Mouse (Mus musculus): ENCODE results near the gene Klf7. TPM values are rescaled to one million over a fixed set of nuclear protein-coding genes. Genes with fewer than 3 reads are reported as not detected.

Klf7 gene
- polyA plus RNA-seq, 1 experiment: 4.2 TPM

GRCm38 (mm10) chr1:64060116-64060515 is 62.0 kb downstream of the Klf7 start:
- no peak overlapping the region for H3ac ChIP-seq (ENCODE audit: control insufficient read depth, insufficient read length, low read depth)
- H3K36me3 ChIP-seq (ENCODE audit: control insufficient read depth, insufficient read depth): peaks cover 42% of the 10 kb centered on the region
- no peaks in the 10 kb centered on the region for H3K27me3 ChIP-seq (ENCODE audit: control insufficient read depth, insufficient read depth, insufficient read length)
- H3K79me2 ChIP-seq (ENCODE audit: control insufficient read depth, insufficient read depth): peaks cover 80% of the 10 kb centered on the region
- H3K79me3 ChIP-seq (ENCODE audit: low read depth): peaks cover 33% of the 10 kb centered on the region
- TF ChIP-seq MAX (IDR thresholded peaks at IDR 0.05) (no peak), CTCF (IDR thresholded peaks at IDR 0.05; ENCODE audit: control insufficient read depth, insufficient read depth, insufficient read length) (no peak), MYOD1 (IDR thresholded peaks at IDR 0.05; ENCODE audit: control insufficient read depth, insufficient read length, low read depth) (no peak), MYOG (IDR thresholded peaks at IDR 0.05; ENCODE audit: control insufficient read depth, extremely low read depth, insufficient read length) (no peak), CEBPB (IDR thresholded peaks at IDR 0.05; ENCODE audit: low read depth) (no peak), USF1 (IDR thresholded peaks at IDR 0.05; ENCODE audit: low read depth) (no peak), FOSL1 (IDR thresholded peaks at IDR 0.05; ENCODE audit: insufficient read depth, low read length, poor library complexity, severe bottlenecking) (no peak)
- H3K4me3 ChIP-seq (ENCODE audit: insufficient read depth, poor library complexity, severe bottlenecking): no peak overlapping the region

- Histone ChIP-seq H3ac (ENCODE audit: control insufficient read depth, insufficient read length, low read depth) (no peak overlapping the region), H3K79me2 (ENCODE audit: control insufficient read depth, insufficient read depth) (peaks cover 82% of the 10 kb centered on the region)
Observed at GRCm38 (mm10) chr1:64056541-64056940, 65.5 kb downstream of the Klf7 start.

GRCm38 (mm10) chr1:64055978-64056377 is 66.1 kb downstream of the Klf7 start:
- TF ChIP-seq MYOD1 (IDR thresholded peaks at IDR 0.05; ENCODE audit: control insufficient read depth, insufficient read length, low read depth) (no peak), CEBPB (IDR thresholded peaks at IDR 0.05; ENCODE audit: low read depth) (no peak), MYOG (IDR thresholded peaks at IDR 0.05; ENCODE audit: control insufficient read depth, extremely low read depth, insufficient read length) (no peak), FOSL1 (IDR thresholded peaks at IDR 0.05; ENCODE audit: insufficient read depth, low read length, poor library complexity, severe bottlenecking) (no peak), MAX (IDR thresholded peaks at IDR 0.05) (no peak), CTCF (IDR thresholded peaks at IDR 0.05; ENCODE audit: control insufficient read depth, insufficient read depth, insufficient read length) (no peak), USF1 (IDR thresholded peaks at IDR 0.05; ENCODE audit: low read depth) (no peak)
- Histone ChIP-seq H3ac (ENCODE audit: control insufficient read depth, insufficient read length, low read depth) (no peak overlapping the region), H3K79me3 (ENCODE audit: low read depth) (peaks cover 34% of the 10 kb centered on the region), H3K79me2 (ENCODE audit: control insufficient read depth, insufficient read depth) (peaks cover 78% of the 10 kb centered on the region), H3K36me3 (ENCODE audit: control insufficient read depth, insufficient read depth) (peaks cover 30% of the 10 kb centered on the region), H3K27me3 (ENCODE audit: control insufficient read depth, insufficient read depth, insufficient read length) (no peaks in the 10 kb centered on the region), H3K4me3 (ENCODE audit: insufficient read depth, poor library complexity, severe bottlenecking) (no peak overlapping the region)

More at GRCm38 (mm10) chr1:64056541-64056940, 65.5 kb downstream of the Klf7 start:
- H3K4me3 ChIP-seq (ENCODE audit: insufficient read depth, poor library complexity, severe bottlenecking): no peak overlapping the region
- TF ChIP-seq USF1 (IDR thresholded peaks at IDR 0.05; ENCODE audit: low read depth) (no peak), FOSL1 (IDR thresholded peaks at IDR 0.05; ENCODE audit: insufficient read depth, low read length, poor library complexity, severe bottlenecking) (no peak), MYOG (IDR thresholded peaks at IDR 0.05; ENCODE audit: control insufficient read depth, extremely low read depth, insufficient read length) (no peak), CTCF (IDR thresholded peaks at IDR 0.05; ENCODE audit: control insufficient read depth, insufficient read depth, insufficient read length) (no peak), CEBPB (IDR thresholded peaks at IDR 0.05; ENCODE audit: low read depth) (no peak), MAX (IDR thresholded peaks at IDR 0.05) (no peak), MYOD1 (IDR thresholded peaks at IDR 0.05; ENCODE audit: control insufficient read depth, insufficient read length, low read depth) (no peak)
- no peaks in the 10 kb centered on the region for H3K27me3 ChIP-seq (ENCODE audit: control insufficient read depth, insufficient read depth, insufficient read length)
- H3K79me3 ChIP-seq (ENCODE audit: low read depth): peaks cover 35% of the 10 kb centered on the region
- peaks cover 32% of the 10 kb centered on the region for H3K36me3 ChIP-seq (ENCODE audit: control insufficient read depth, insufficient read depth)

GRCm38 (mm10) chr1:64055210-64055609 is 66.9 kb downstream of the Klf7 start:
- Histone ChIP-seq H3K27me3 (ENCODE audit: control insufficient read depth, insufficient read depth, insufficient read length) (no peaks in the 10 kb centered on the region), H3K79me2 (ENCODE audit: control insufficient read depth, insufficient read depth) (peaks cover 76% of the 10 kb centered on the region), H3K36me3 (ENCODE audit: control insufficient read depth, insufficient read depth) (peaks cover 27% of the 10 kb centered on the region), H3K4me3 (ENCODE audit: insufficient read depth, poor library complexity, severe bottlenecking) (no peak overlapping the region), H3K79me3 (ENCODE audit: low read depth) (peaks cover 30% of the 10 kb centered on the region), H3ac (ENCODE audit: control insufficient read depth, insufficient read length, low read depth) (no peak overlapping the region)
- TF ChIP-seq CTCF (IDR thresholded peaks at IDR 0.05; ENCODE audit: control insufficient read depth, insufficient read depth, insufficient read length): no peak
- no peak for TF ChIP-seq MYOG (IDR thresholded peaks at IDR 0.05; ENCODE audit: control insufficient read depth, extremely low read depth, insufficient read length)

- no peak for TF ChIP-seq MYOG (IDR thresholded peaks at IDR 0.05; ENCODE audit: control insufficient read depth, extremely low read depth, insufficient read length)
- TF ChIP-seq MYOD1 (IDR thresholded peaks at IDR 0.05; ENCODE audit: control insufficient read depth, insufficient read length, low read depth): no peak
- no peak for TF ChIP-seq CTCF (IDR thresholded peaks at IDR 0.05; ENCODE audit: control insufficient read depth, insufficient read depth, insufficient read length)
- H3ac ChIP-seq (ENCODE audit: control insufficient read depth, insufficient read length, low read depth): no peak overlapping the region
Observed at GRCm38 (mm10) chr1:64052069-64052750, 69.9 kb downstream of the Klf7 start.

GRCm38 (mm10) chr1:64048567-64048966 is 73.5 kb downstream of the Klf7 start:
- TF ChIP-seq MYOG (IDR thresholded peaks at IDR 0.05; ENCODE audit: control insufficient read depth, extremely low read depth, insufficient read length) (no peak), FOSL1 (IDR thresholded peaks at IDR 0.05; ENCODE audit: insufficient read depth, low read length, poor library complexity, severe bottlenecking) (no peak), USF1 (IDR thresholded peaks at IDR 0.05; ENCODE audit: low read depth) (no peak), CEBPB (IDR thresholded peaks at IDR 0.05; ENCODE audit: low read depth) (no peak), CTCF (IDR thresholded peaks at IDR 0.05; ENCODE audit: control insufficient read depth, insufficient read depth, insufficient read length) (no peak), MYOD1 (IDR thresholded peaks at IDR 0.05; ENCODE audit: control insufficient read depth, insufficient read length, low read depth) (no peak), MAX (IDR thresholded peaks at IDR 0.05) (no peak)
- Histone ChIP-seq H3K4me3 (ENCODE audit: insufficient read depth, poor library complexity, severe bottlenecking) (no peak overlapping the region), H3K27me3 (ENCODE audit: control insufficient read depth, insufficient read depth, insufficient read length) (no peaks in the 10 kb centered on the region), H3ac (ENCODE audit: control insufficient read depth, insufficient read length, low read depth) (no peak overlapping the region), H3K79me3 (ENCODE audit: low read depth) (peaks cover 10% of the 10 kb centered on the region), H3K36me3 (ENCODE audit: control insufficient read depth, insufficient read depth) (peaks cover 2% of the 10 kb centered on the region), H3K79me2 (ENCODE audit: control insufficient read depth, insufficient read depth) (peaks cover 63% of the 10 kb centered on the region)

More at GRCm38 (mm10) chr1:64052069-64052750, 69.9 kb downstream of the Klf7 start:
- no peak overlapping the region for H3K4me3 ChIP-seq (ENCODE audit: insufficient read depth, poor library complexity, severe bottlenecking)
- H3K79me2 ChIP-seq (ENCODE audit: control insufficient read depth, insufficient read depth): peaks cover 71% of the 10 kb centered on the region
- H3K27me3 ChIP-seq (ENCODE audit: control insufficient read depth, insufficient read depth, insufficient read length): no peaks in the 10 kb centered on the region
- H3K36me3 ChIP-seq (ENCODE audit: control insufficient read depth, insufficient read depth): peaks cover 12% of the 10 kb centered on the region
- H3K79me3 ChIP-seq (ENCODE audit: low read depth): peaks cover 16% of the 10 kb centered on the region

Data from C2C12 (cell line).